Mouse (Mus musculus): ENCODE data around the gene Spen.

The Spen gene

GRCm38 (mm10) chr4:141456193-141456938 is 82.0 kb downstream of the Spen start:
- intact Hi-C loops (cut with DNase I) = no loop called here

GRCm38 (mm10) chr4:141455526-141455925 is 82.9 kb downstream of the Spen start:
- intact Hi-C loops (cut with DNase I) = no loop called here

- intact Hi-C loops (cut with DNase I) = no loop called here
These were observed 83.6 kb downstream of the Spen start for GRCm38 (mm10) chr4:141454581-141455350.

- intact Hi-C loops (cut with DNase I) = no loop called here
These were observed 86.4 kb downstream of the Spen start for GRCm38 (mm10) chr4:141451916-141452450.

- intact Hi-C loops (cut with DNase I) = no loop called here
These were observed 87.1 kb downstream of the Spen start for GRCm38 (mm10) chr4:141451251-141451650.

GRCm38 (mm10) chr4:141446211-141446610 is 92.2 kb downstream of the Spen start:
- intact Hi-C loops (cut with DNase I) = no loop called here

GRCm38 (mm10) chr4:141445328-141445720 is 93.1 kb downstream of the Spen start:
- intact Hi-C loops (cut with DNase I) = no loop called here

GRCm38 (mm10) chr4:141444451-141445327 is 93.7 kb downstream of the Spen start, which contains the start of gene Zbtb17:
Gene Zbtb17, plus strand, starts transcription at chr4:141444654.
- intact Hi-C loops (cut with DNase I) = no loop called here

- intact Hi-C loops (cut with DNase I) = no loop called here
These were observed 94.6 kb downstream of the Spen start for GRCm38 (mm10) chr4:141443641-141444429.

GRCm38 (mm10) chr4:141440877-141441276 is 97.5 kb downstream of the Spen start:
- intact Hi-C loops (cut with DNase I) = no loop called here

- intact Hi-C loops (cut with DNase I) = no loop called here
These were observed 99.2 kb downstream of the Spen start for GRCm38 (mm10) chr4:141439083-141439803.

- intact Hi-C loops (cut with DNase I) = no loop called here
These were observed 102.4 kb downstream of the Spen start, which contains the start of gene Srarp for GRCm38 (mm10) chr4:141435974-141436373. Gene Srarp, minus strand, starts transcription at chr4:141436105.

- intact Hi-C loops (cut with DNase I) = loop anchor here (5.0 kb wide), 1 partner anchor 46 kb away; no protein-coding TSS in a partner anchor
These were observed 105.2 kb downstream of the Spen start for GRCm38 (mm10) chr4:141433191-141433590.

GRCm38 (mm10) chr4:141432666-141433065 is 105.7 kb downstream of the Spen start:
- intact Hi-C loops (cut with DNase I) = loop anchor here (5.0 kb wide), 1 partner anchor 45 kb away; no protein-coding TSS in a partner anchor

GRCm38 (mm10) chr4:141430997-141431396 is 107.4 kb downstream of the Spen start:
- intact Hi-C loops (cut with DNase I) = loop anchor here (1.0 to 5.0 kb wide), 3 partner anchors 26 to 144 kb away; no protein-coding TSS in a partner anchor

- intact Hi-C loops (cut with DNase I) = loop anchor here (2.0 to 5.0 kb wide), 2 partner anchors 25 to 43 kb away; no protein-coding TSS in a partner anchor
These were observed 108.5 kb downstream of the Spen start for GRCm38 (mm10) chr4:141429847-141430246.

- intact Hi-C loops (cut with DNase I) = no loop called here
These were observed 109.0 kb downstream of the Spen start for GRCm38 (mm10) chr4:141429381-141429780.

- intact Hi-C loops (cut with DNase I) = no loop called here
These were observed 110.5 kb downstream of the Spen start for GRCm38 (mm10) chr4:141427921-141428320.
